Mouse (Mus musculus) frontal cortex, postnatal 14 days (tissue): ENCODE data around the gene Iqschfp.
A peak's percentile ranks its signal among the peaks of the same experiment; 100 is the strongest.

Source experiments
- DNase-seq, 2 experiments: peaks; one replicate each; pipeline ENCODE4 v3.0.0; 2022; ENCODE audit warnings: low spot score in 2 of 2

The Iqschfp gene

GRCm38 (mm10) chr3:68595316-68595925 is 703.4 kb downstream of the Iqschfp start:
- DNase-seq, result no peak

DNA sequence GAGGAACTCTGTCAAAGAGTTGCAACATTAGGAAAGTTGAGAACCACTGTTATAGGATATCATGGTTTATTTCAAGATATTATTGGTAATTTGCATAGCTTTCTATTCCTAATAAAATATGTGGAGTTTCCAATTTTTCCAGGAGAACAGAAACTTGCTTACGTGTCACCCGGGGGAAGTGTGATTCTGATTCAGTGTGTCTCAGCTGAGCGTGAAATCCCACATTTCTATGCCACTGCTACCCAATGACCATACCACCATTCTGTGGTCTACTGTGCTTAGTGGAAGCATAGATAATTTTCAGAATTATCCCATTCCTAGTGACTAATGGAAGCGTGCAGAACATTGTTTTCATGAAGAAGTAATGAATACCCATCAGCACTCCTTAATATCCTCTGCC is 704.9 kb downstream of the Iqschfp start:
- DNase-seq, result no peak

- DNase-seq, result no peak
These were observed 710.9 kb downstream of the Iqschfp start for GRCm38 (mm10) chr3:68602891-68603290.

DNA sequence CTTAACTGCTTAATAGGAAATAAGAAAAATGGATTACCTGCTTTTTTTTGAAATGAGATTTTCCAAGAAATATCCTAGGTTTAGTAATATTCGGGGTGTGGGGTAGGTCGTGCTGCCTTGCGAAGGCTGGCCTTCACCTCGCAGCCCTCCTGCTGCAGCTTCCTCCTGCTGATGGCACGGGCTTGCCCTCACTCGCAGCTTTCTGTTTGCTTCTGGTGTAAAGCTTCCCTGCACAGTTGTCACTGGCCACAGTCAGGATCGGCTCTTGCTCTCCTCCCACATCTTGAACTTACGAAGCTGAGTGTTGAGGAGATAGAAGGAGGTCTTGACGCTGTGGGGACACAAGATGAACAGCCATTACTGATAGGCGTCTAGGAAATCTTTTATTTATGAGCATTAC is 712.4 kb downstream of the Iqschfp start:
- no peak for DNase-seq

- no peak for DNase-seq
These were observed 712.9 kb downstream of the Iqschfp start for GRCm38 (mm10) chr3:68604962-68605361.

GRCm38 (mm10) chr3:68605942-68606603 is 714.0 kb downstream of the Iqschfp start:
- no peak for DNase-seq

GRCm38 (mm10) chr3:68606730-68607129 is 714.7 kb downstream of the Iqschfp start:
- no peak for DNase-seq

DNA sequence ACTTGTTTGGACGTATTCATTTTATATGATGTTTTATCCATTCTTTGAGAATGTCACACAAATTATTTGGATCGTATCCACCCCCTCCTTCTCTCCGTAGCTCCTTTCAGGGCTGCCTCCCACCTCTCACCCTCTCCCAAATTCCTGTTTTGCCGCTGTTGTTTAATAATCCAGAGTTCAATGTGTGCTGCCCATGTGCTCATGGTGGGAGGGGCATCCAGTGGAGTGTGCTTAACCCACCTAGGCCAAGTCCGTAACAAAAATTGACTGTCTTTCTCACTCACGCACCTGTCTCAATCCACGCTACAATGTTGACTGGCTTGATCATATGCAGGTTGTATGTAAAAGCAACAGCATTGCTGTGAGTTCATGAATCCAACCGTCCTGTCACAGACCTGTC is 715.3 kb downstream of the Iqschfp start:
- DNase-seq, result no peak

- peak; percentile 62 to 74 for DNase-seq
These were observed 716.9 kb downstream of the Iqschfp start for GRCm38 (mm10) chr3:68608848-68609497.

DNA sequence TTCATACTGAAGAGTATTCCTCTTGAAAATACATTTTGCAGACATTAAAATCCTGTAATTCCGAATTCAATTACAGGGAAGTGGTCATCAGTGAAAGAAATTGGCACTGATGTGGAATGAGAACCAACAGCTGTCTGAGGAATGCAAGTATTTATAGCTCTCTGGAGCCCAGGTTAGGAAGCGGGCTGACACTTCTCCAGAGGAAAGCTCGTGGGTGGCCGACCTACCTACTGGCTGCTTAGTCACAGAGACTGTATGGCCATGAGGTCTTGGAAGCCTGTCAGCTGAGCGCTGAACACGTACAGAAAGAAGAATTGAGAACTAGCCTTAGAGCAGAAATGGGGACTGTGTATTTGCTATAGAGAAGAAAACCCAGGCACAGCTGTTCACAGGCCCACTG is 718.0 kb downstream of the Iqschfp start:
- DNase-seq, result no peak

GRCm38 (mm10) chr3:68610598-68611261 is 718.7 kb downstream of the Iqschfp start:
- DNase-seq, result no peak

GRCm38 (mm10) chr3:68615042-68615810 is 723.2 kb downstream of the Iqschfp start:
- DNase-seq, result peak in 1 of 2 experiments; percentile 3

DNA sequence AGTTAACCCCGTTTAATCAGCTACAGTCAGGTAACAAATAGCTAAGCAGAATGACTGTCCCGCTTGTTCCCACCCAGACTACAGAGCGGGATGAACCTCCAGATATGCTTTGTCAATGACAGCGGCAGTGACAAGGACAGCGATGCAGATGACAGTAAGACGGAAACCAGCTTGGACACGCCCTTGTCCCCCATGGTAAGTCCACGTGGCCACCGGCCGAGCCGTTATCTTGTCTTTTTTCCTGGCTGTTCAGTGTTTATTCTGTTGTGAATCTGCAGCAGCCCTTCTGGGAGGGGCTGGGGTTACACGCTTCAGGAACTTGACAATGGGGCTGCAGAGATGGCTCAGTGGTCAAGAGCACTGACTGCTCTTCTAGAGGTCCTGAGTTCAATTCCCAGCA is 724.3 kb downstream of the Iqschfp start:
- no peak for DNase-seq

- DNase-seq, result no peak
These were observed 725.7 kb downstream of the Iqschfp start for GRCm38 (mm10) chr3:68617708-68618107.

GRCm38 (mm10) chr3:68619097-68619496 is 727.1 kb downstream of the Iqschfp start:
- no peak for DNase-seq

DNA sequence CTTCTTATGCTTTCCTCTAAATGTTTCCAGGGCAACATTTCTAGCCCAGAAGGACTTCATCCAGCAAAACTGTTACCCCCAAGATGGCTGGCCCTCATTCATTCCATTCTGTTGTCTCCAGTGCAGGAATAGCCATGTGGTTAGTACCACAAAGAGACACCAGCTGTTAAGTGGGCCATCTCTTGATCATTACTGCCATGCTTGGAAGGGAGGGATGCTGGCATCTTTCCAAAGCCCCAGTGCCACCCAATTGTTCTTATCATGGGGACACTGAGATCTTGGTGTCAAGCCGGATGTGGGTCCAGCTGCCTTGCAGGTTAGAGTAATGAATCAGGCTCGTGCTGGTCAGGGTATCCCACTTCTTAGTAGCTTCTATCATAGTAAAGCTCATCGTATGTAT is 729.9 kb downstream of the Iqschfp start:
- no peak for DNase-seq

DNA sequence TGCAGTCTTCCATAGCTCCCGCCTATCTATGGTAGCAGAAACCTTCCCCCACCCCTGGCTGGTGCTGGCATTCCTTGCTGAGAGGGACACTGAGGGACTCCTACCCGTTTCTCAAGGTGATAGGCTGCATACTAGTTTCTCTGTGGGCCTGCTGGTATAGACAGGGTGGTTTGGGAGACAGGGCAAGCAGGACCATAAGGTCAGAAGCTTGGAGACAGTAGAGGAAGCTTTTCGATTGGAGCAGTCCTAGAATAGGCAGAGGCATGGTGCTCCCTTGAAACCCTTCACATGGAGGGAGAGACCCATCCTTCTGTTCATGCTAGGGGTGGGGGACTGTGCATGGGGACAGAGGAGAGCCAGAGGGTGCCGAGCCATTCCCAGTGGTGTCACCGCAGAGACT is 731.0 kb downstream of the Iqschfp start:
- no peak for DNase-seq

GRCm38 (mm10) chr3:68624471-68624870 is 732.4 kb downstream of the Iqschfp start:
- no peak for DNase-seq

- DNase-seq, result no peak
These were observed 738.2 kb downstream of the Iqschfp start for GRCm38 (mm10) chr3:68630261-68630660.

- DNase-seq, result no peak
These were observed 738.8 kb downstream of the Iqschfp start for GRCm38 (mm10) chr3:68630821-68631220.

DNA sequence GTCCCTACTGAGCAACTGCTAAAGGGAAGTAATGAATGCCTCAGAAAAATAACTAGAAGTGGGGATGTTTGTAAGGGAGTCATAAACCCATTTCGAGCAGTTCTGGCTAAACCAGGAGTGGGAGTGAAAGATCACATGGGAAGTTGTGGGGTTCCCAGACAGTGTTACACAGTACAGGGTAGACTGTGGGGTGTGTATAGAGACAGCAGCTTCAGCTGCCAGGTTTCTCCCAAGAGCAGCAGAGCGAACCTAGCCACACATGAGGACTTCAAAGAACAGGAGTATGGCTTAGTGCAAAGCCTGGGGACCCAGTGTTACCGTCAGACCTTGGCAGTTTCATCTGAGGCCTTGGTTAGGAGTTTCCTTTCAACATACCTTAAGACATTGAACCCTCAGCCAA is 740.7 kb downstream of the Iqschfp start:
- no peak for DNase-seq

GRCm38 (mm10) chr3:68633577-68633976 is 741.5 kb downstream of the Iqschfp start:
- no peak for DNase-seq
